In genomic region chr19:37789576-37790180, GRCm38 (mm10) we compare ENCODE assay signal across 17 mouse cellular contexts.
DNase-seq lines count a peak whose midpoint lies in the region; ATAC-seq lines count a peak whose summit lies in the region.
"Had no signal": no experiment of that assay in that cellular context is flagged by ENCODE, and none has a peak within 500 bp of the region (broad histone marks: within the 10 kb centered on the region; RNA-seq: fewer than 3 reads in every experiment).

No protein-coding gene starts in this region.

- no peaks in the 10 kb centered on the region for H3K36me3 ChIP-seq in limb, embryonic 13.5 days
- no peaks in the 10 kb centered on the region for H3K36me3 ChIP-seq in limb, embryonic 10.5 days
- H3K36me3 ChIP-seq in midbrain, embryonic 13.5 days: no peaks in the 10 kb centered on the region
- H3K36me3 ChIP-seq: embryonic facial prominence, embryonic 13.5 days; stomach, embryonic 15.5 days had no signal

- H3K9ac ChIP-seq in limb, embryonic 13.5 days: no peak overlapping the region
- H3K9ac ChIP-seq in midbrain, embryonic 13.5 days (replicated peaks): no peak overlapping the region
- H3K9ac ChIP-seq: embryonic facial prominence, embryonic 13.5 days; hindbrain, embryonic 14.5 days; stomach, embryonic 15.5 days had no signal

- no peaks in the 10 kb centered on the region for H3K27me3 ChIP-seq in limb, embryonic 13.5 days
- no peaks in the 10 kb centered on the region for H3K27me3 ChIP-seq in limb, embryonic 10.5 days (ENCODE audit: low read depth, poor library complexity, severe bottlenecking)
- H3K27me3 ChIP-seq in midbrain, embryonic 13.5 days: peaks cover 16% of the 10 kb centered on the region
- H3K27me3 ChIP-seq: embryonic facial prominence, embryonic 13.5 days; stomach, embryonic 15.5 days had no signal

- peaks cover 18% of the 10 kb centered on the region for H3K4me1 ChIP-seq in limb, embryonic 13.5 days
- H3K4me1 ChIP-seq in limb, embryonic 10.5 days: peaks cover 24% of the 10 kb centered on the region
- peaks cover 12% of the 10 kb centered on the region for H3K4me1 ChIP-seq in midbrain, embryonic 13.5 days (replicated peaks)
- H3K4me1 ChIP-seq: stomach, embryonic 15.5 days had no signal

- DNase-seq in limb, embryonic 10.5 days (ENCODE audit: low spot score): no peak
- DNase-seq in embryo, embryonic 10.5 days (ENCODE audit: low spot score): peak; percentile 55
- DNase-seq in retina, postnatal 1 day: peak; percentile 33
- no peak for DNase-seq in cerebellum, postnatal 14 days
- DNase-seq in ovary, postnatal 10 days (ENCODE audit: low spot score): no peak
- DNase-seq: cerebellum, adult 9-11 months; kidney, postnatal 14 days; liver; lung, adult 2 months; lung, postnatal 36 days; right cerebral cortex, postnatal 14 days had no signal

- H3K9me3 ChIP-seq in limb, embryonic 13.5 days: no peaks in the 10 kb centered on the region
- no peaks in the 10 kb centered on the region for H3K9me3 ChIP-seq in limb, embryonic 10.5 days (replicated peaks)
- no peaks in the 10 kb centered on the region for H3K9me3 ChIP-seq in midbrain, embryonic 13.5 days
- H3K9me3 ChIP-seq: embryonic facial prominence, embryonic 13.5 days; stomach, embryonic 15.5 days had no signal

- no peak overlapping the region for H3K4me2 ChIP-seq in limb, embryonic 13.5 days (replicated peaks)
- peak overlapping the region; percentile 46; the same call in 1 of the 2 replicates for H3K4me2 ChIP-seq in midbrain, embryonic 13.5 days (replicated peaks)
- H3K4me2 ChIP-seq: embryonic facial prominence, embryonic 13.5 days; stomach, embryonic 15.5 days had no signal

- ATAC-seq in limb, embryonic 13.5 days (ENCODE audit: low FRiP score, low read depth): 0 out of 2 replicates have a peak, but pooled peaks have one; percentile 8
- no peak for ATAC-seq in midbrain, embryonic 13.5 days
- ATAC-seq: intestine, embryonic 16.5 days had no signal

- H3K4me3 ChIP-seq in limb, embryonic 13.5 days: no peak overlapping the region
- H3K4me3 ChIP-seq in limb, embryonic 10.5 days: no peak overlapping the region
- H3K4me3 ChIP-seq in midbrain, embryonic 13.5 days (replicated peaks): no peak overlapping the region
- H3K4me3 ChIP-seq: embryonic facial prominence, embryonic 13.5 days; stomach, embryonic 15.5 days had no signal

- no peak overlapping the region for H3K27ac ChIP-seq in limb, embryonic 13.5 days
- H3K27ac ChIP-seq in limb, embryonic 10.5 days: no peak overlapping the region
- no peak overlapping the region for H3K27ac ChIP-seq in midbrain, embryonic 13.5 days
- H3K27ac ChIP-seq: embryonic facial prominence, embryonic 13.5 days; hindbrain, embryonic 14.5 days; stomach, embryonic 15.5 days had no signal

- WGBS in limb, embryonic 13.5 days: 32% methylated on average over 12 of the region's 12 CpGs
- WGBS in limb, embryonic 10.5 days: 51% methylated on average over 12 of the region's 12 CpGs
- WGBS in midbrain, embryonic 13.5 days: 30% methylated on average over 12 of the region's 12 CpGs

Comparison
In these comparisons a context has a peak if more than half of its experiments do, and no peak if none do; other contexts are left out.
1. DNase-seq: peak in embryo, embryonic 10.5 days (single experiment) and retina, postnatal 1 day (single experiment); none in limb, embryonic 10.5 days (single experiment), cerebellum, postnatal 14 days (0 of 2) and ovary, postnatal 10 days (single experiment).